Mouse (Mus musculus) CD4-positive, CD25-positive, alpha-beta regulatory T cell (primary cell): ENCODE measurements around the gene Mrtfa. TPM values are rescaled to one million over a fixed set of nuclear protein-coding genes. Genes with fewer than 3 reads are reported as not detected.

ENCODE experiments used
- polyA plus RNA-seq: library from polyadenylated mRNA; unstranded; fragments of 100-300 nt; shearing (Covaris generic); gene quantifications from one replicate; pipeline ENCODE4 v1.2.1, GENCODE M21; 2017

The Mrtfa gene
- 97.5 TPM for polyA plus RNA-seq

GRCm38 (mm10) chr15:81190630-81191178 is at the start of gene Mrtfa:
Gene Mrtfa (minus strand): TSS chr15:81190757.

GRCm38 (mm10) chr15:81235086-81235920 is 44.7 kb upstream of the Mrtfa start, which contains the start of gene Mchr1:
Gene Mchr1 (plus strand): TSS chr15:81235499.

GRCm38 (mm10) chr15:80977620-80978334 is 212.8 kb downstream of the Mrtfa start, which contains the start of gene Sgsm3:
Gene Sgsm3 (plus strand): TSS chr15:80977765.

Other genes starting within 250 kb of the Mrtfa start
- 181 TPM for gene Adsl, start 242.3 kb downstream of the Mrtfa start, polyA plus RNA-seq
- 7.1 TPM for gene Sgsm3, start 213.0 kb downstream of the Mrtfa start, polyA plus RNA-seq
- gene Mchr1, start 44.7 kb upstream of the Mrtfa start, polyA plus RNA-seq: not detected
- gene Slc25a17, start 170.1 kb upstream of the Mrtfa start, polyA plus RNA-seq: 58.8 TPM
- gene St13, start 209.3 kb upstream of the Mrtfa start, polyA plus RNA-seq: 105 TPM
- 12.3 TPM for gene Xpnpep3, start 209.4 kb upstream of the Mrtfa start, polyA plus RNA-seq
- gene Dnajb7, start 217.5 kb upstream of the Mrtfa start, polyA plus RNA-seq: 0.81 TPM